Mouse (Mus musculus) C3H10T1/2 (cell line): ENCODE results near the gene Rhox3a. TPM values are rescaled to one million over a fixed set of nuclear protein-coding genes. Genes with fewer than 3 reads are reported as not detected.

Source experiments
- polyA plus RNA-seq, 2 experiments: library from polyadenylated mRNA; unstranded; fragments of >200 nt; fragmentation: generic; extraction: Trizol; gene quantifications; one replicate each; pipeline ENCODE4 v1.2.1; 2012; ENCODE audit warnings: missing spikeins in 2 of 2

Gene Rhox3a
- not detected for polyA plus RNA-seq

DNA sequence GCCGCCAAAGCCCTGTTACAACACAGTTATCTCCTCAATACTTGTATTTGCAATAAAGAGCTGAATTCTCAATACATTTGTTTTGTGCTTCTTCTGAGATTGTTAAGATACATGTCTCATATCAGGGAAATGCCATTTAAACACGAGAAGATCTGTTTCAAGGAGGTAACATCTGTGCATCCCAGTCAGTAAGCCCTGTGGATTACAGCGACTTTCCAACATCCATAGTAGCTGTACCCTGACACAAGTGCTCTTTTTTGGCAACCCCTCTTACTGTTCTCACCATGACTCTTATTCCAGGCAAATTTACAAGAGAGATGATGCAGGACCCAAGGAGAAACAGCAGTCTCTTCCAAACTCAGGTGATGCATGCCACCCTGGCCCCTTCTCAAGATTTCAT, at the start of gene Rhox3a:
Gene Rhox3a, plus strand, starts transcription at position 301 of the 400 bp plus-strand sequence.

DNA sequence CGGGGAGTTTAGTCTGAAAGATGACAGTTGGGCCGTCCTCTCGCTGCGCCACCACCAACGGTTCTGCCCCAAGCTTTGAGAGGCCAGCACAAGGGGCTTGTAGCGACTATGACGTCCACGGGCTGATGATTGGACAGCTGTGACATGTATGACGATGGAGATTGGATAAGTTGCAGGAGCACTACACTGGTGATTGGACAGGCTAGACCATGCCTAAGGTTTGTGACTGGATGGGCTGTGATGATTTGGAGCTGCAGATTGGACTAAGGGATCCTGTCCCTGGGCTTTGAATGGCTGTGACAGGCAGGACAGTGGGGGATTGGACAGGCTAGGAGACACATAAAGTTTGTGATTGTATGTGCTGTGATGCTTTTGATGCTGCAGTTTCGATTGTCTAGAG, 38.8 kb upstream of the Rhox3a start, which contains the start of gene Gm9:
Gene Gm9, minus strand, starts transcription at position 101 of the 400 bp plus-strand sequence.

DNA sequence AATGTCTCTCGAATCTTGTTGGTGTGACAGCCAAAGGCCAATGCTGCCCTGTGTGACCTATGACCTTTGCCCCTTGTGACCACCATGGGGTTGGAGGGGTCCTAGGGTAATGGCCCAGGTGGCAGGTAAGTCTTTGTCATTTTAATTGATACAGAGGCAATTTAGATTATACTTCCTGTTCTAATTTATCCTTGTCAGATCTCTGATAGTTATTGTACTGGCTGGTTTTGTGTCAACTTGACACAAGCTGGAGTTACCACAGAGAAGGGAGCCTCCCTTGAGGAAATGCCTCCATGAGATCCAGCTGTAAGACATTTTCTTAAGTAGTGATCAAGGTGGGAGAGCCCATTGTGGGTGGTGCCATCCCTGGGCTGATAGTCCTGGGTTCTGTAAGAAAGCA, 27.6 kb upstream of the Rhox3a start, which contains the start of gene Rhox1:
Gene Rhox1, minus strand, starts transcription at position 101 of the 400 bp plus-strand sequence.

DNA sequence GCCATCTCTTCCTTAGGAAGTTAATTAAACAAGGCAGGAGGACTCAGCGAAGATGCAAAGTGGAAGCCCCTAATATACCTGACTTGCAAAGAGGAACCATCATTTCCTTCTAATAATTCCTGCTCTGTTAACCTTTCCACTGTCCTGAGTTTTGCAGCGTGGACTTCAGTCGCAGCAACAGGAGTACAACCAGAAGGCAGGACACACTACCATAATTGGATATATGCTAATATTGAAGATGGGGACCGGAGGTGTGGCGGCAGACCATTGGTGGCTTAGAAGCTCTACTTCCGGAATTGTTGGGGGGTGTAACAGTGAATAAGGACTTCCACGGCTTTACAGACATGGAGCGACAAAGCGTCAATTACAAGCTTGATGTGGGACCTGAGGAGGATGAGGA, 5.0 kb upstream of the Rhox3a start, which contains the start of gene Rhox2a:
Gene Rhox2a, plus strand, starts transcription at position 301 of the 400 bp plus-strand sequence.

DNA sequence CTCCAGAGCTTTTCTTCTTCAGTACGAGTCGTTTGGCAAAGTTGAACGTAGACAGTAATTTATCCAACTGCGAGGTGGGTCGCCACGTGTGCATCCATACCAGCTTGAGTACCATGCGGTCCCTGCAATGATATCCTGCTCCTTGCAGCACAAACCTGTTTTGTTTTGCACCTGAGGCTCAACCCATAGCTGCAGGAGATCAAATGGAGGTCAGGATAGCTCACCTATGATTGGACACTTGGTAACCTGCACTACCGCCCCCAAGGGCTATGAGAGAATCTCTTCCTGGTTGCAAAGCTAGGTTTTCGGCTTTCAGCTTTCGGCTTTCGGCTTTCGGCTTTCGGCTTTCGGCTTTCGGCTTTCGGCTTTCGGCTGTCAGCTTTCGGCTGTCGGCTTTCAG, 15.3 kb downstream of the Rhox3a start, which contains the start of gene Rhox4a:
Gene Rhox4a, plus strand, starts transcription at position 301 of the 400 bp plus-strand sequence.

Other genes starting within 250 kb of the Rhox3a start
- gene Sowahd, start 201.1 kb upstream of the Rhox3a start, polyA plus RNA-seq: not detected
- gene Rpl39, start 164.5 kb upstream of the Rhox3a start, polyA plus RNA-seq: 1,000 to 10,000 TPM; 3,168 to 4,181 TPM
- gene Upf3b, start 139.6 kb upstream of the Rhox3a start, polyA plus RNA-seq: 1 to 10 TPM; 1.4 to 5.8 TPM
- 1 to 10 TPM; 2.4 to 4.0 TPM for gene Nkap, start 123.1 kb upstream of the Rhox3a start, polyA plus RNA-seq
- gene Akap14, start 81.1 kb upstream of the Rhox3a start, polyA plus RNA-seq: under 1 TPM; 0.02 to 0.04 TPM
- 100 to 1,000 TPM in 1 of 2 experiments, 10 to 100 TPM in 1; 63.4 to 540 TPM for gene Ndufa1, start 58.8 kb upstream of the Rhox3a start, polyA plus RNA-seq
- gene Rnf113a1, start 58.7 kb upstream of the Rhox3a start, polyA plus RNA-seq: 1 to 10 TPM; 4.5 to 7.6 TPM
- gene Gm9, start 38.9 kb upstream of the Rhox3a start, polyA plus RNA-seq: not detected
- gene Rhox1, start 27.7 kb upstream of the Rhox3a start, polyA plus RNA-seq: not detected
- not detected for gene Rhox2a, start 4.9 kb upstream of the Rhox3a start, polyA plus RNA-seq
- not detected for gene Rhox4a, start 15.4 kb downstream of the Rhox3a start, polyA plus RNA-seq
- gene Rhox3a2, start 130.1 kb downstream of the Rhox3a start, polyA plus RNA-seq: not detected
- not detected for gene Rhox4a2, start 140.9 kb downstream of the Rhox3a start, polyA plus RNA-seq
- not detected for gene Rhox2b, start 162.1 kb downstream of the Rhox3a start, polyA plus RNA-seq
- gene Rhox4b, start 182.6 kb downstream of the Rhox3a start, polyA plus RNA-seq: not detected
- gene Rhox2c, start 203.8 kb downstream of the Rhox3a start, polyA plus RNA-seq: not detected
- gene Rhox3c, start 208.7 kb downstream of the Rhox3a start, polyA plus RNA-seq: not detected
- gene Rhox4c, start 230.4 kb downstream of the Rhox3a start, polyA plus RNA-seq: not detected
- gene Rhox2d, start 243.5 kb downstream of the Rhox3a start, polyA plus RNA-seq: not detected